Mouse (Mus musculus) midbrain, postnatal 0 days (tissue): ENCODE data around the gene Lrr1. TPM values are rescaled to one million over a fixed set of nuclear protein-coding genes. Genes with fewer than 3 reads are reported as not detected.
A peak's percentile ranks its signal among the peaks of the same experiment; 100 is the strongest.

ENCODE experiments used
- ATAC-seq: fragments of 200-750 bp; cut with Nextera tagmentation; 2 replicates; pipeline ENCODE4 v1.8.0; 2017; ENCODE audit warnings: moderate number of reproducible peaks, mild to moderate bottlenecking, moderate TSS enrichment, moderate library complexity; ENCODE audit not compliant: low FRiP score
- DNase-seq: peaks from one replicate; pipeline ENCODE4 v3.0.0-alpha.2; 2015; ENCODE audit warnings: low spot score
- H3K27ac ChIP-seq: fragments of 300-500 bp; sonication (generic); 2 replicates; pipeline ENCODE4 v1.5.1; 2014; ENCODE audit warnings: low read depth, mild to moderate bottlenecking, low read length, mixed read lengths
- H3K27me3 ChIP-seq: fragments of 300-500 bp; sonication (generic); 2 replicates; pipeline ENCODE4 v1.6.1; 2014; ENCODE audit warnings: low read length, control low read depth, mixed read lengths; ENCODE audit not compliant: insufficient read depth
- H3K36me3 ChIP-seq: fragments of 300-500 bp; sonication (generic); 2 replicates; pipeline ENCODE4 v1.6.1; 2014; ENCODE audit warnings: low read length, control low read depth, mixed read lengths; ENCODE audit not compliant: insufficient read depth
- H3K4me1 ChIP-seq: fragments of 300-500 bp; sonication (generic); 2 replicates; pipeline ENCODE4 v1.6.1; 2014; ENCODE audit warnings: mild to moderate bottlenecking, control low read depth, antibody characterized with exemption, low read length, mixed read lengths; ENCODE audit not compliant: insufficient read depth
- H3K4me2 ChIP-seq: fragments of 300-500 bp; sonication (generic); 2 replicates; pipeline ENCODE4 v1.6.1; 2014; ENCODE audit warnings: low read depth, mild to moderate bottlenecking, low read length, mixed read lengths; ENCODE audit not compliant: poor library complexity, severe bottlenecking
- H3K4me3 ChIP-seq: fragments of 300-500 bp; sonication (generic); 2 replicates; pipeline ENCODE4 v1.5.1; 2014; ENCODE audit warnings: low read depth, mild to moderate bottlenecking, low read length, moderate library complexity
- H3K9ac ChIP-seq: fragments of 300-500 bp; sonication (generic); replicated peaks from 2 replicates; pipeline ENCODE4 v1.6.1; 2014; ENCODE audit warnings: mild to moderate bottlenecking, low read length, moderate library complexity, mixed read lengths; ENCODE audit not compliant: poor library complexity, severe bottlenecking
- H3K9me3 ChIP-seq: fragments of 300-500 bp; sonication (generic); 2 replicates; pipeline ENCODE4 v1.6.1; 2016; ENCODE audit warnings: low read length, control low read depth
- CTCF ChIP-seq: IDR thresholded peaks from 2 replicates; pipeline ENCODE4 v1.5.1; 2016; ENCODE audit warnings: antibody characterized with exemption, mild to moderate bottlenecking
- WGBS: fragments of 180-500 bp; shearing (Covaris S2); extraction: QIAGEN DNeasy Blood & Tissue Kit; methylation state at CpG from one replicate; pipeline ENCODE4 v1.1.7; 2014; 5-methylcytosine and 5-hydroxymethylcytosine counted together
- polyA plus RNA-seq: library from polyadenylated mRNA; unstranded; fragments of >200 nt; fragmentation: Nextera tagmentation; extraction: Ambion mirVana; gene quantifications from 2 replicates; pipeline ENCODE4 v1.2.1, GENCODE M21; 2015
- total RNA-seq: library from RNA; depleted of rRNA; stranded (reverse); fragments of >200 nt; gene quantifications from 2 replicates; pipeline ENCODE4 v1.2.3, GENCODE M21; 2014; rRNA removed

The Lrr1 gene
- total RNA-seq (0.24 and 1.6 TPM in 2 replicates), polyA plus RNA-seq (1.2 and 1.3 TPM in 2 replicates)

- WGBS, result under 1% methylated on average over 40 of the region's 40 CpGs
- H3K36me3 ChIP-seq, result no peaks in the 10 kb centered on the region
- ATAC-seq, result peak; percentile 90
- TF ChIP-seq CTCF, result no peak
- H3K9me3 ChIP-seq, result no peaks in the 10 kb centered on the region
- peak; percentile 87 for DNase-seq
- H3K4me3 ChIP-seq, result peak within 1 kb of the TSS; percentile 68
- H3K4me1 ChIP-seq, result no peaks in the 10 kb centered on the region; the same call in 1 of the 2 replicates
- peak within 1 kb of the TSS; percentile 70 for H3K27ac ChIP-seq
- H3K27me3 ChIP-seq, result no peaks in the 10 kb centered on the region
- H3K9ac ChIP-seq, result peak within 1 kb of the TSS; percentile 69
- peak within 1 kb of the TSS; percentile 99 for H3K4me2 ChIP-seq
These were observed at the start of gene Lrr1 for GRCm38 (mm10) chr12:69168461-69169106. Gene Lrr1, plus strand, starts transcription at chr12:69168814.

GRCm38 (mm10) chr12:69119908-69120307 lies 48.7 kb upstream of the Lrr1 start:
- DNase-seq, result no peak
- H3K4me2 ChIP-seq, result no peak overlapping the region
- no peak for TF ChIP-seq CTCF
- no peak overlapping the region for H3K9ac ChIP-seq
- H3K36me3 ChIP-seq, result no peaks in the 10 kb centered on the region
- no peak for ATAC-seq
- no peak overlapping the region for H3K4me3 ChIP-seq
- H3K27me3 ChIP-seq, result no peaks in the 10 kb centered on the region
- H3K9me3 ChIP-seq, result no peaks in the 10 kb centered on the region
- H3K27ac ChIP-seq, result no peak overlapping the region
- WGBS, result 92% methylated on average over 6 of the region's 6 CpGs
- no peaks in the 10 kb centered on the region for H3K4me1 ChIP-seq

- Histone ChIP-seq H3K9ac (no peak overlapping the region), H3K27ac (no peak overlapping the region), H3K36me3 (no peaks in the 10 kb centered on the region), H3K4me2 (no peak overlapping the region), H3K27me3 (no peaks in the 10 kb centered on the region), H3K4me3 (no peak overlapping the region), H3K9me3 (no peaks in the 10 kb centered on the region), H3K4me1 (no peaks in the 10 kb centered on the region)
- ATAC-seq (no peak), DNase-seq (no peak)
- 91% methylated on average over 11 of the region's 11 CpGs for WGBS
- TF ChIP-seq CTCF, result no peak
These were observed 45.8 kb upstream of the Lrr1 start for GRCm38 (mm10) chr12:69122801-69123200.

- Histone ChIP-seq H3K9me3 (no peaks in the 10 kb centered on the region), H3K4me1 (no peaks in the 10 kb centered on the region), H3K27ac (no peak overlapping the region), H3K27me3 (no peaks in the 10 kb centered on the region), H3K9ac (no peak overlapping the region), H3K4me3 (no peak overlapping the region), H3K4me2 (no peak overlapping the region), H3K36me3 (no peaks in the 10 kb centered on the region)
- 92% methylated on average over 5 of the region's 5 CpGs for WGBS
- TF ChIP-seq CTCF, result no peak
- DNase-seq (no peak), ATAC-seq (no peak)
These were observed 43.5 kb upstream of the Lrr1 start for GRCm38 (mm10) chr12:69125066-69125465.

- H3K4me2 ChIP-seq, result no peak overlapping the region
- no peaks in the 10 kb centered on the region for H3K9me3 ChIP-seq
- no peaks in the 10 kb centered on the region for H3K4me1 ChIP-seq
- H3K9ac ChIP-seq, result no peak overlapping the region
- peak; percentile 28 for TF ChIP-seq CTCF
- H3K27me3 ChIP-seq, result no peaks in the 10 kb centered on the region
- no peak overlapping the region for H3K27ac ChIP-seq
- no peak for DNase-seq
- WGBS, result 93% methylated on average over 5 of the region's 5 CpGs
- no peak overlapping the region for H3K4me3 ChIP-seq
- H3K36me3 ChIP-seq, result no peaks in the 10 kb centered on the region
- no peak for ATAC-seq
These were observed 41.4 kb upstream of the Lrr1 start for GRCm38 (mm10) chr12:69127170-69127569.

GRCm38 (mm10) chr12:69127626-69128025 lies 41.0 kb upstream of the Lrr1 start:
- 93% methylated on average over 3 of the region's 3 CpGs for WGBS
- Histone ChIP-seq H3K9ac (no peak overlapping the region), H3K4me1 (no peaks in the 10 kb centered on the region), H3K27me3 (no peaks in the 10 kb centered on the region), H3K27ac (no peak overlapping the region), H3K4me2 (no peak overlapping the region), H3K36me3 (no peaks in the 10 kb centered on the region), H3K4me3 (no peak overlapping the region), H3K9me3 (no peaks in the 10 kb centered on the region)
- DNase-seq (no peak), ATAC-seq (no peak)
- TF ChIP-seq CTCF, result no peak
